Mouse (Mus musculus) forebrain, embryonic 10.5 days (tissue): ENCODE measurements around the gene Stat5b. TPM values are rescaled to one million over a fixed set of nuclear protein-coding genes. Genes with fewer than 3 reads are reported as not detected.

ENCODE experiments used
- DNase-seq: peaks from one replicate; pipeline ENCODE4 v3.0.0-alpha.2; 2017; ENCODE audit warnings: low spot score; ENCODE audit errors: extremely low spot score
- H3K27ac ChIP-seq: fragments of 300-500 bp; sonication (generic); 2 replicates; pipeline ENCODE4 v1.5.1; 2016; ENCODE audit warnings: mild to moderate bottlenecking
- H3K27me3 ChIP-seq: fragments of 300-500 bp; sonication (generic); 2 replicates; pipeline ENCODE4 v1.6.1; 2016; ENCODE audit warnings: mild to moderate bottlenecking; ENCODE audit not compliant: poor library complexity, severe bottlenecking
- H3K36me3 ChIP-seq: fragments of 300-500 bp; sonication (generic); replicated peaks from 2 replicates; pipeline ENCODE4 v1.6.1; 2016; ENCODE audit warnings: mild to moderate bottlenecking, moderate library complexity
- H3K4me1 ChIP-seq: fragments of 300-500 bp; sonication (generic); 2 replicates; pipeline ENCODE4 v1.6.1; 2016
- H3K4me3 ChIP-seq: fragments of 300-500 bp; sonication (generic); 2 replicates; pipeline ENCODE4 v1.5.1; 2016; ENCODE audit warnings: mild to moderate bottlenecking, moderate library complexity
- H3K9me3 ChIP-seq: fragments of 300-500 bp; sonication (generic); 2 replicates; pipeline ENCODE4 v1.6.1; 2016; ENCODE audit warnings: mild to moderate bottlenecking, moderate library complexity
- WGBS: fragments of 180-500 bp; shearing (Covaris S2); methylation state at CpG from one replicate; pipeline ENCODE4 v1.1.7; 2016; 5-methylcytosine and 5-hydroxymethylcytosine counted together
- polyA plus RNA-seq: library from polyadenylated mRNA; unstranded; fragments of >200 nt; fragmentation: Nextera tagmentation; extraction: Ambion mirVana; gene quantifications from 2 replicates; pipeline ENCODE4 v1.2.1, GENCODE M21; 2016

Gene Stat5b
- polyA plus RNA-seq, 1 experiment from 2014 or later = 14.9 TPM

- H3K4me3 ChIP-seq = no peak overlapping the region
- no peaks in the 10 kb centered on the region for H3K9me3 ChIP-seq
- H3K27me3 ChIP-seq = no peaks in the 10 kb centered on the region
- no peak overlapping the region; the same call in 1 of the 2 replicates for H3K27ac ChIP-seq
- WGBS = 74% methylated on average over 10 of the region's 10 CpGs
- H3K4me1 ChIP-seq = peaks cover 33% of the 10 kb centered on the region
- no peak for DNase-seq
- H3K36me3 ChIP-seq = no peaks in the 10 kb centered on the region
Measured at GRCm38 (mm10) chr11:100828676-100829151, 21.8 kb downstream of the Stat5b start.

- Histone ChIP-seq H3K9me3 (no peaks in the 10 kb centered on the region), H3K27ac (no peak overlapping the region), H3K4me3 (no peak overlapping the region), H3K4me1 (peaks cover 33% of the 10 kb centered on the region), H3K27me3 (no peaks in the 10 kb centered on the region), H3K36me3 (no peaks in the 10 kb centered on the region)
- DNase-seq = no peak
- 89% methylated on average over 13 of the region's 13 CpGs for WGBS
Measured at GRCm38 (mm10) chr11:100826161-100826866, 24.2 kb downstream of the Stat5b start.

GRCm38 (mm10) chr11:100825451-100825850, 25.1 kb downstream of the Stat5b start:
- H3K4me3 ChIP-seq = no peak overlapping the region
- peaks cover 33% of the 10 kb centered on the region for H3K4me1 ChIP-seq
- no peaks in the 10 kb centered on the region for H3K9me3 ChIP-seq
- DNase-seq = no peak
- H3K27me3 ChIP-seq = no peaks in the 10 kb centered on the region
- 90% methylated on average over 9 of the region's 9 CpGs for WGBS
- H3K27ac ChIP-seq = no peak overlapping the region
- H3K36me3 ChIP-seq = no peaks in the 10 kb centered on the region

- no peaks in the 10 kb centered on the region for H3K27me3 ChIP-seq
- no peak overlapping the region for H3K27ac ChIP-seq
- H3K4me3 ChIP-seq = no peak overlapping the region
- peaks cover 29% of the 10 kb centered on the region for H3K4me1 ChIP-seq
- no peaks in the 10 kb centered on the region for H3K9me3 ChIP-seq
- DNase-seq = no peak
- WGBS = 87% methylated on average over 7 of the region's 7 CpGs
- no peaks in the 10 kb centered on the region for H3K36me3 ChIP-seq
Measured at GRCm38 (mm10) chr11:100824496-100824895, 26.0 kb downstream of the Stat5b start.

- WGBS = 83% methylated on average over 8 of the region's 8 CpGs
- Histone ChIP-seq H3K9me3 (no peaks in the 10 kb centered on the region), H3K27me3 (no peaks in the 10 kb centered on the region), H3K36me3 (no peaks in the 10 kb centered on the region), H3K4me3 (no peak overlapping the region), H3K27ac (no peak overlapping the region), H3K4me1 (peaks cover 24% of the 10 kb centered on the region; the same call in 1 of the 2 replicates)
- DNase-seq = no peak
Measured at GRCm38 (mm10) chr11:100823543-100824313, 26.8 kb downstream of the Stat5b start.

GRCm38 (mm10) chr11:100822365-100822764, 28.2 kb downstream of the Stat5b start:
- peaks cover 15% of the 10 kb centered on the region; the same call in 1 of the 2 replicates for H3K4me1 ChIP-seq
- no peak overlapping the region for H3K27ac ChIP-seq
- H3K4me3 ChIP-seq = no peak overlapping the region
- no peaks in the 10 kb centered on the region for H3K9me3 ChIP-seq
- H3K36me3 ChIP-seq = no peaks in the 10 kb centered on the region
- DNase-seq = no peak
- 85% methylated on average over 12 of the region's 12 CpGs for WGBS
- H3K27me3 ChIP-seq = no peaks in the 10 kb centered on the region

- WGBS = 92% methylated on average over 13 of the region's 13 CpGs
- no peak overlapping the region for H3K27ac ChIP-seq
- H3K9me3 ChIP-seq = no peaks in the 10 kb centered on the region
Measured at GRCm38 (mm10) chr11:100821605-100822220, 28.8 kb downstream of the Stat5b start.

GRCm38 (mm10) chr11:100820047-100820446, 30.5 kb downstream of the Stat5b start:
- H3K4me3 ChIP-seq = no peak overlapping the region
- no peak overlapping the region for H3K27ac ChIP-seq
- H3K36me3 ChIP-seq = no peaks in the 10 kb centered on the region
- H3K9me3 ChIP-seq = no peaks in the 10 kb centered on the region
- H3K27me3 ChIP-seq = no peaks in the 10 kb centered on the region
- H3K4me1 ChIP-seq = peaks cover 4% of the 10 kb centered on the region; the same call in 1 of the 2 replicates
- 83% methylated on average over 8 of the region's 8 CpGs for WGBS
- DNase-seq = no peak

More at GRCm38 (mm10) chr11:100821605-100822220, 28.8 kb downstream of the Stat5b start:
- Histone ChIP-seq H3K27me3 (no peaks in the 10 kb centered on the region), H3K4me3 (no peak overlapping the region), H3K36me3 (no peaks in the 10 kb centered on the region), H3K4me1 (peaks cover 14% of the 10 kb centered on the region; the same call in 1 of the 2 replicates)
- DNase-seq = no peak

- Histone ChIP-seq H3K36me3 (no peaks in the 10 kb centered on the region), H3K27ac (no peak overlapping the region; the same call in 1 of the 2 replicates), H3K27me3 (no peaks in the 10 kb centered on the region), H3K9me3 (no peaks in the 10 kb centered on the region), H3K4me3 (no peak overlapping the region), H3K4me1 (peaks cover 1% of the 10 kb centered on the region; the same call in 1 of the 2 replicates)
- DNase-seq = no peak
- 88% methylated on average over 16 of the region's 16 CpGs for whole genome bisulfite sequencing
Measured at GRCm38 (mm10) chr11:100819626-100820025, 30.9 kb downstream of the Stat5b start.

- no peak for DNase-seq
- no peaks in the 10 kb centered on the region for H3K36me3 ChIP-seq
- no peaks in the 10 kb centered on the region for H3K9me3 ChIP-seq
- H3K4me1 ChIP-seq = peaks cover 5% of the 10 kb centered on the region; the same call in 1 of the 2 replicates
- WGBS = 92% methylated on average over 8 of the region's 8 CpGs
- H3K4me3 ChIP-seq = no peak overlapping the region
- no peaks in the 10 kb centered on the region for H3K27me3 ChIP-seq
- H3K27ac ChIP-seq = no peak overlapping the region
Measured at GRCm38 (mm10) chr11:100819048-100819447, 31.5 kb downstream of the Stat5b start.

GRCm38 (mm10) chr11:100818359-100819012, 32.0 kb downstream of the Stat5b start:
- H3K36me3 ChIP-seq = no peaks in the 10 kb centered on the region
- no peaks in the 10 kb centered on the region for H3K27me3 ChIP-seq
- WGBS = 94% methylated on average over 15 of the region's 15 CpGs
- DNase-seq = no peak
- H3K4me3 ChIP-seq = no peak overlapping the region
- no peaks in the 10 kb centered on the region for H3K9me3 ChIP-seq
- H3K27ac ChIP-seq = no peak overlapping the region
- peaks cover 5% of the 10 kb centered on the region; the same call in 1 of the 2 replicates for H3K4me1 ChIP-seq

GRCm38 (mm10) chr11:100817311-100817710, 33.2 kb downstream of the Stat5b start:
- WGBS = 92% methylated on average over 9 of the region's 9 CpGs
- Histone ChIP-seq H3K27me3 (no peaks in the 10 kb centered on the region), H3K36me3 (no peaks in the 10 kb centered on the region), H3K4me3 (no peak overlapping the region), H3K9me3 (no peaks in the 10 kb centered on the region), H3K27ac (no peak overlapping the region), H3K4me1 (peaks cover 5% of the 10 kb centered on the region; the same call in 1 of the 2 replicates)
- no peak for DNase-seq
